Mouse (Mus musculus) forebrain, embryonic 10.5 days (tissue): Measurements from ENCODE around the gene Prrx1. TPM values are rescaled to one million over a fixed set of nuclear protein-coding genes. Genes with fewer than 3 reads are reported as not detected.

Experiments
- DNase-seq: peaks from one replicate; pipeline ENCODE4 v3.0.0-alpha.2; 2017; ENCODE audit warnings: low spot score; ENCODE audit errors: extremely low spot score
- H3K27ac ChIP-seq: fragments of 300-500 bp; sonication (generic); 2 replicates; pipeline ENCODE4 v1.5.1; 2016; ENCODE audit warnings: mild to moderate bottlenecking
- H3K27me3 ChIP-seq: fragments of 300-500 bp; sonication (generic); 2 replicates; pipeline ENCODE4 v1.6.1; 2016; ENCODE audit warnings: mild to moderate bottlenecking; ENCODE audit not compliant: poor library complexity, severe bottlenecking
- H3K36me3 ChIP-seq: fragments of 300-500 bp; sonication (generic); replicated peaks from 2 replicates; pipeline ENCODE4 v1.6.1; 2016; ENCODE audit warnings: mild to moderate bottlenecking, moderate library complexity
- H3K4me1 ChIP-seq: fragments of 300-500 bp; sonication (generic); 2 replicates; pipeline ENCODE4 v1.6.1; 2016
- H3K4me3 ChIP-seq: fragments of 300-500 bp; sonication (generic); 2 replicates; pipeline ENCODE4 v1.5.1; 2016; ENCODE audit warnings: mild to moderate bottlenecking, moderate library complexity
- H3K9me3 ChIP-seq: fragments of 300-500 bp; sonication (generic); 2 replicates; pipeline ENCODE4 v1.6.1; 2016; ENCODE audit warnings: mild to moderate bottlenecking, moderate library complexity
- WGBS: fragments of 180-500 bp; shearing (Covaris S2); methylation state at CpG from one replicate; pipeline ENCODE4 v1.1.7; 2016; 5-methylcytosine and 5-hydroxymethylcytosine counted together
- polyA plus RNA-seq: library from polyadenylated mRNA; unstranded; fragments of >200 nt; fragmentation: Nextera tagmentation; extraction: Ambion mirVana; gene quantifications from 2 replicates; pipeline ENCODE4 v1.2.1, GENCODE M21; 2016

Gene Prrx1
- 32.2 and 35.9 TPM in 2 replicates for polyA plus RNA-seq

GRCm38 (mm10) chr1:163313101-163313773 lies at the start of gene Prrx1:
Gene Prrx1 (minus strand): TSS chr1:163313710.
- Histone ChIP-seq H3K36me3 (no peaks in the 10 kb centered on the region), H3K9me3 (no peaks in the 10 kb centered on the region), H3K27ac (peak within 1 kb of the TSS; percentile 93), H3K27me3 (peaks cover 81% of the 10 kb centered on the region), H3K4me3 (peak within 1 kb of the TSS; percentile 72), H3K4me1 (peaks cover 77% of the 10 kb centered on the region)
- WGBS, result under 1% methylated on average over 17 of the region's 17 CpGs
- peak; percentile 71 for DNase-seq

DNA sequence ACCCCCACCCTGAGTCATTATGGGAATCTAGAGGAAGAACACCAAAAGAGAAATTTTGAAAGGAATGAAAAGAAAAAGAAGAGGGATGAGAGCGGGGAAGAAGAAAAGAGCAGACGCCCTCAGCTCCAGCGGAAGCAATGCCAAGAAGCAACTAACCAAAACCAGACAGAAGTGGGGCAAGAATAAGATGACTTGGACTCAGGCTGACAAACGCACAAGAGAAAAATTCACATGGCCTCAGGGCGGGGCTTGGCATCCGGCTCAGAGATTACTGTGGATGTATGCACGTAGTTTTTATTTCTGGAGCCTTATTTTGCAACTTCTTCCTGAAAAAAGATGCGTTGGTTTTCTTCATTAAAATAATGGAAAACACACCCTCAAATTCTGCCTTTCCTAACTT lies 48.7 kb upstream of the Prrx1 start:
- Histone ChIP-seq H3K27ac (no peak overlapping the region), H3K27me3 (no peaks in the 10 kb centered on the region), H3K4me3 (no peak overlapping the region), H3K4me1 (peaks cover 22% of the 10 kb centered on the region), H3K36me3 (no peaks in the 10 kb centered on the region), H3K9me3 (no peaks in the 10 kb centered on the region)
- no peak for DNase-seq
- 63% methylated on average over 8 of the region's 8 CpGs for WGBS

DNA sequence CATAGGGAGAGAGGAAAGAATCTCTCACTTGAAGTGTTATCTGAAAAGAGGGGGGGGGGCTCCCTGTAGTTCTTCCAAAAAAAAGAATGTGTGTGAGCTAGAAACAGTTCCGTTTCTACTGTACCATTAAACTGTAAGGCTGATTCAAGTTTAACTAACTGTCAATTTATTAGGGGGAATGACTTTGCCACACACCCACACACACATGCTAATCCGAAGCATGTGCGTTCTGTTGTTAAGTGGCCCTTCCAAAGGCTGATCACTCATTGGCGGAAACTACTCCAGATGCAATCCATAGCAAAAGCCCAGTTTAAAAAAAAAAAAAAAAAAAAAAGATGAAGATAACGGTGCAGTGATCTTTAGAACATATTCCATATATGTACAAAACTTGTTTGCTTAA lies 47.9 kb upstream of the Prrx1 start:
- no peak overlapping the region for H3K27ac ChIP-seq
- 81% methylated on average over 5 of the region's 5 CpGs for WGBS

GRCm38 (mm10) chr1:163360796-163361195 lies 47.3 kb upstream of the Prrx1 start:
- DNase-seq, result no peak
- Histone ChIP-seq H3K4me3 (no peak overlapping the region), H3K27me3 (no peaks in the 10 kb centered on the region), H3K4me1 (peaks cover 26% of the 10 kb centered on the region), H3K9me3 (no peaks in the 10 kb centered on the region), H3K27ac (no peak overlapping the region), H3K36me3 (no peaks in the 10 kb centered on the region)
- WGBS, result 79% methylated on average over 6 of the region's 6 CpGs

More for the DNA sequence above, 47.9 kb upstream of the Prrx1 start:
- H3K4me3 ChIP-seq, result no peak overlapping the region
- H3K9me3 ChIP-seq, result no peaks in the 10 kb centered on the region
- no peak for DNase-seq
- H3K36me3 ChIP-seq, result no peaks in the 10 kb centered on the region
- H3K4me1 ChIP-seq, result peaks cover 22% of the 10 kb centered on the region
- no peaks in the 10 kb centered on the region for H3K27me3 ChIP-seq

DNA sequence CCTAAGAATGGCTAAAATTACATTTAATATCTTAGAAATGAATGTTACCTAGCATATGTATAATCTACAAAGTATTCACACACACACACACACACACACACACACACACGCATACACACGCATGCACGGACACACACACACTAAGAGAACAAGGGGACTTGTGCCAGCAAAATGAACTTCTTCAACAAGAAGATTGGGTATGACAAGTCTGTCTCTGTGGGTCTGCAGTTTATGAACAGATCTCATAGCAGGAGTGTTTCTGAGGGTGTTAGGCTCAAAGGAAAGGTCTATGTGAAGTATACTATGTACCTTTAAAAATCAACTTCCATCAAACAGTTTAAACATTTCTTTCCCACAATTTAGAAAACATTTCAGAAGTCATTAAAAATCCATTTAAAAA lies 46.0 kb upstream of the Prrx1 start:
- no peak overlapping the region for H3K27ac ChIP-seq
- 95% methylated on average over 3 of the region's 3 CpGs for WGBS

DNA sequence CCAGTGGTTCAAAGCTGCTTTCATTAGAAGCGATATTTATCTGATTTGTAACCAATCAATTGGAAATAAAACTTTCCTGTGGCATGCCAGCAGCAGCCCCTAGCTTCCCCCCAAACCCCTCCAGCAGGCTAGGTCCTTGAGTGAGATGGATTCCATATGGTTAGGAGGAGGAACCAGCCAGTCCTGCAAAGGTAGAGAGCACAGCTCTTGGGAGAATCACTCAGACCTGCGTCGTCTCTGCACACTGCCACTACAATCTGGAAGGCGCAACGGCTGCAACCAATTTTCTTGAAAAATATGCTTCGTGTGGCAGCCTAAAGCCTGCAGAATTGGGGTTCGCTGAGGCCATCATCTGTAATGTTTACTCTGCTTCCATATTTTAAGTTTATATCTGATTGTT lies 44.7 kb upstream of the Prrx1 start:
- Histone ChIP-seq H3K4me1 (peaks cover 33% of the 10 kb centered on the region), H3K27me3 (no peaks in the 10 kb centered on the region), H3K4me3 (no peak overlapping the region), H3K36me3 (no peaks in the 10 kb centered on the region), H3K9me3 (no peaks in the 10 kb centered on the region), H3K27ac (no peak overlapping the region)
- WGBS, result 59% methylated on average over 7 of the region's 7 CpGs
- DNase-seq, result no peak

More for the DNA sequence above, 46.0 kb upstream of the Prrx1 start:
- H3K9me3 ChIP-seq, result no peaks in the 10 kb centered on the region
- no peaks in the 10 kb centered on the region for H3K27me3 ChIP-seq
- H3K36me3 ChIP-seq, result no peaks in the 10 kb centered on the region
- no peak for DNase-seq
- H3K4me3 ChIP-seq, result no peak overlapping the region
- H3K4me1 ChIP-seq, result peaks cover 33% of the 10 kb centered on the region

DNA sequence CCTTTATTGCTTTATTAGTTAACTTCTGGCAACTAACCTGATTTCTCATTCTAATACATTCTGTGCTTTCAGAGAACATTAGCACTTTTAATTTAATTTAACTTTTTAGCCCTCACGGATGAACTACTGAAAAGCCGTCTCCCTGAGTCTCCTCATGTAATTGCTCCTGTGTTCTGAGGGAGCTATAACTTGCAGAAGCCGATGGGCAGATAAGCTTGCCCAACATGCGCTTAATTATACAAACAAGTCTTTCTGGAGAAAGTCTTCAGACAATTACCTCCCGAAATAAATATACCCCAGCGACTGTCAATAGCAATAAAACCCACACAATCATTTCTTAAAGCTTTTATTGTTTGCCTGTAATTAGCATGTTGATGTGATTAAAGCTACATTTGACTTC lies 44.2 kb upstream of the Prrx1 start:
- H3K36me3 ChIP-seq, result no peaks in the 10 kb centered on the region
- H3K4me1 ChIP-seq, result peaks cover 31% of the 10 kb centered on the region
- no peak for DNase-seq
- WGBS, result 61% methylated on average over 6 of the region's 6 CpGs
- no peaks in the 10 kb centered on the region for H3K9me3 ChIP-seq
- H3K27me3 ChIP-seq, result no peaks in the 10 kb centered on the region
- H3K4me3 ChIP-seq, result no peak overlapping the region
- H3K27ac ChIP-seq, result no peak overlapping the region

DNA sequence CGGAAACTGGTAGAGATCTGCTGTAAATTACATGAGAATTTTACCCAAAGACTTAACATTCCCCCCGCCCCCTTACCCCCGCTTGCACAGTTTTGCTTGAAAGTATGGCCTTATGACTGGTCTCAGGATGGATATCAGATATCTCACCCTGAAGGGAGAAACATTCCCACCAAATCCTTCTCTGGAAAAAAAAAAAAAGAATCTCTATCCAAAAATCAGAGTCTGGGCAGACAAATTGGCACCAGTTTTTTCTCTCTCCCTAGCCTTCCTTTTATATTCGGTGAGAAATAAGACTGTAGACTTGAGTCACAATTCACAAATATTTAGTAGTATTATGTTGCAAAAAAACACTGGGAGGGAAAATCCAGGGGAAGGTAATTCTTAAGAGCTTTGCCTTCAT lies 42.7 kb upstream of the Prrx1 start:
- 70% methylated on average over 4 of the region's 4 CpGs for WGBS
- H3K4me1 ChIP-seq, result peaks cover 23% of the 10 kb centered on the region
- no peak overlapping the region for H3K4me3 ChIP-seq
- DNase-seq, result no peak
- H3K36me3 ChIP-seq, result no peaks in the 10 kb centered on the region
- H3K27ac ChIP-seq, result no peak overlapping the region
- H3K27me3 ChIP-seq, result no peaks in the 10 kb centered on the region
- no peaks in the 10 kb centered on the region for H3K9me3 ChIP-seq

DNA sequence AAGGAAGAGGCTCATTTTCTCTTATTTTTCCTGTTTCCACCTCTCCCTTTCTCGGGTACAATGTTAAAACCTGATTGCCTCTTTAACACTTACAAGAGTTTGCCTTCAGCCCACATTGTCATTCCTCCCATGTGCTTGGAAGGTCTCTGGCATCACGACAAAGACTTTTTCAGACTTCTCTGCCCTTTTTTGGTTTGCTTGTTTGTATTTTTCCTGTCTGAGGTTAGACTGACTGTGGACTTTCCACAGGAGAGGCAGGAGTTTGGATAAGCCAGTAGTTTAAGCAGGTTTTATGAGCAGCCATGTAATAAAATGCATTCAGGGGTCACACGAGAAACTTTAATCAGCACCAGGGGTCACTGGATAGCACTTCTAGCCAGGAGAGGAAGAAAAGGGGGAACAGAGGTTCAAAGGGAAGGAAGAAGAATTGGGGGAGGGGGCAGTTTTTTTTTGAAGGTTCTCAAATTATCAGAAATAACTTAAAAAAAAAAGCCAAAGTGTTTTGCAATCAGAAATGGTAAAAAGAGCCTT lies 42.2 kb upstream of the Prrx1 start:
- DNase-seq, result no peak
- Histone ChIP-seq H3K4me3 (no peak overlapping the region), H3K27me3 (no peaks in the 10 kb centered on the region), H3K27ac (no peak overlapping the region), H3K36me3 (no peaks in the 10 kb centered on the region), H3K9me3 (no peaks in the 10 kb centered on the region), H3K4me1 (peaks cover 23% of the 10 kb centered on the region)
- 47% methylated on average over 3 of the region's 3 CpGs for WGBS

DNA sequence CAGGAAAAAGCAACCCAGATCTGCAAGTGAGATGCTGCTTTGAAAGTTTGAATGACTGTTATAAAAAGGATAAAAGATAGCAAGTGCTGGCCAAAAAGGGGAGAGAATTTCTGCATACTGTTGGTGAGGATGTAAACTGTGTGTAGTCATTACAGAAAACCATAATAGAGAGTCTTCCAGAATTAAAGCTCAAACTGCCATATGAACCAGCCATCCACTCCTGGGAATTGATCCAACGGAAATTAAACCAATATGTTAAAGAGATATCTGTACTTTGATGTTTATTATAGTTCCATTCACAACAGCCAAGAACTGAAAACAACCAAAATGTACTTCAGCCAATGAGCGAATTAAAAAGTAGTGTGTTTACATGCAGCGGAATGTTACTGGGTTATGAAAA lies 37.5 kb upstream of the Prrx1 start:
- H3K27ac ChIP-seq, result no peak overlapping the region
- WGBS, result 87% methylated on average over 3 of the region's 3 CpGs
- peaks cover 9% of the 10 kb centered on the region for H3K4me1 ChIP-seq
- no peak overlapping the region for H3K4me3 ChIP-seq
- H3K27me3 ChIP-seq, result no peaks in the 10 kb centered on the region
- H3K36me3 ChIP-seq, result no peaks in the 10 kb centered on the region
- no peak for DNase-seq
- H3K9me3 ChIP-seq, result no peaks in the 10 kb centered on the region

DNA sequence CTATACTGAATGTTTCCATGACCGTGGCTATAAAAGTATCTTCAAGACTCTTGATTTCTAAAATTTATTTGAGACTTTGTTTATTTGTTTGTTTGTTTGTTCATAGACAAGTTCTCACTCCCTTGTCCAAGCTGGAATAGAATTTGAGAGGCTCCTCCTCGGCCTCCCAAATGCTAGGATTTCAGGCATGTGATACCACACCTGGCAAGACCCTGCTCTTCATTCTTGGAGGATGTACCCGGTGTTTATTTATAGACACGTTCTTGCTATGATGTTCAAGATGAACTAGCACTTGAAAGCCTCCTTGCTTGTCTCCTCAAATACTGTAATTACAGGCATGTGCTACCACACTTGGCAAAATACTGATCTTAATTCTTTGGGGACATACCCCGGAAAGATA lies 32.0 kb upstream of the Prrx1 start:
- Histone ChIP-seq H3K4me1 (no peaks in the 10 kb centered on the region), H3K4me3 (no peak overlapping the region), H3K27ac (no peak overlapping the region), H3K9me3 (no peaks in the 10 kb centered on the region), H3K36me3 (no peaks in the 10 kb centered on the region), H3K27me3 (no peaks in the 10 kb centered on the region)
- no peak for DNase-seq
- WGBS, result 88% methylated on average over 5 of the region's 5 CpGs

- no peaks in the 10 kb centered on the region for H3K27me3 ChIP-seq
- WGBS, result 10% methylated on average over 1 of the region's 1 CpGs
- H3K4me1 ChIP-seq, result no peaks in the 10 kb centered on the region
- H3K27ac ChIP-seq, result no peak overlapping the region
- no peak overlapping the region for H3K4me3 ChIP-seq
- H3K9me3 ChIP-seq, result no peaks in the 10 kb centered on the region
- H3K36me3 ChIP-seq, result no peaks in the 10 kb centered on the region
- no peak for DNase-seq
Measured at GRCm38 (mm10) chr1:163344931-163345330, 31.4 kb upstream of the Prrx1 start.

DNA sequence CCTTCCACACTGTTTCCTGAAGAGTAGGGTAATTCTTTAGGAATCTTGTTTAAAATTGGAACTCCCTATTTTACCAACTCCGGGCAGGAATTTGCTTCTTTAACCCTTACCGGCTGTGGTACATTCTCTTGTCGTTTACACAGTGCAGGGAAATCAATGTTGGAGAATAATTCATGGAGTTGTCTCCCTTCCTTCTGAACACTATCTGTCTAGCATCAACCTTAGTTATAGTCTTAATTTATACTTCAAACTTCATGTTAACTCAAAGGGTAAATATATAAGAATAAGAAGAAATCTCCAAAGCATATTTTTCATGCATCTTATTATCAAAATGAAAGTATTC lies 25.7 kb upstream of the Prrx1 start:
- Histone ChIP-seq H3K9me3 (no peaks in the 10 kb centered on the region), H3K4me3 (no peak overlapping the region), H3K36me3 (no peaks in the 10 kb centered on the region), H3K27me3 (no peaks in the 10 kb centered on the region), H3K27ac (no peak overlapping the region), H3K4me1 (no peaks in the 10 kb centered on the region)
- DNase-seq, result no peak
- WGBS, result 85% methylated on average over 3 of the region's 3 CpGs
